Mouse (Mus musculus) NIH3T3 (cell line): ENCODE results near the gene Gm42674.

Source experiments
- DNase-seq: peaks from one replicate; pipeline ENCODE4 v3.0.0-alpha.2; 2012; ENCODE audit warnings: low read depth

Gene Gm42674

DNA sequence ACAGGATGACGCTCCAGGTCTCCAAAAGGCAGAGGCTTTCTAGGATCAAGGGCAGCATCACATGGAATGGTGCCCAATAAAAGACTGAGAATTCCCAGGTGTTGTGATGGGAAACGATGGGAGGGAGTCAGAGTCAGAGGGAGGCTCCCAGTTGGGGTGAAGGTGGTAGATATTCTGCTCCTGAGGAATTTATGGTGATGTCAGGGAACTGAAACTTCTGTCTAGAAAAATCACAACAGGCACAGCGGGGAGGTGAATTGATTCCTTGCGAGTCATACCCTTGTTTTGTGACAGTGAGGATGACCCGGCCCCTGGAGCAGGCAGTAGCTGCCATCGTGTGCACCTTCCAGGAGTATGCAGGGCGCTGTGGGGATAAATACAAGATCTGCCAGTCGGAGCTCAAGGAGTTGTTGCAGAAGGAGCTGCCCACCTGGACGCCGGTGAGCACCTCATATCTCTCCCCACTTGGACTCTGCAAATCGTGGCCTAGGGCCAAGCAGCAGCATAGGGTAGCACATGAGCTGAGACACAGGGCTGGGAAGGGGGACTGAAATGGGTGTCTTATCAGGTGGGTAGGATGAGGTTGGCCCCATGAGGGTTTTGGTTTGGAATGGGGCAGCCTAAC, at the start of gene Gm42674:
Gm42674 (plus strand) TSS at position 419 of the 625 bp plus-strand sequence.
- no peak for DNase-seq

DNA sequence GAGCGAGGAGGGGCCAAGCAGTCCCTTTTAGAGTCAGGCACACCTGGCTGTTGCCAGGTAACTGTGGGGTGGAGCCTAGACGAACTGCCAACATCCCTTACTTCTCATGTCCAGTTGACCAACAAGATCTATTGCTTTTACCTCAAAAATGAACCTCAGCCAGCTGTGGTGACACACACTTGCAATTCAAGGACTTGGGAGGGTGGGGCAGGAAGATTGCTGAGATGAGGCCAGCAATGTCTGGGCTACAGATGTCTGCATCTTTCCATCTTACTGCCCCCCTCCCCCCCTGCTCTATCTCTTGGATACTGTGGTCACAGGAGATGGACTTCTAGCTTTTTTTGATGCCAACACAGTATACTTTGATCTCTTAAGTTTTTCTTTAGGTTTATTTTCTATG, 49.5 kb upstream of the Gm42674 start:
- DNase-seq, result peak; percentile 19

DNA sequence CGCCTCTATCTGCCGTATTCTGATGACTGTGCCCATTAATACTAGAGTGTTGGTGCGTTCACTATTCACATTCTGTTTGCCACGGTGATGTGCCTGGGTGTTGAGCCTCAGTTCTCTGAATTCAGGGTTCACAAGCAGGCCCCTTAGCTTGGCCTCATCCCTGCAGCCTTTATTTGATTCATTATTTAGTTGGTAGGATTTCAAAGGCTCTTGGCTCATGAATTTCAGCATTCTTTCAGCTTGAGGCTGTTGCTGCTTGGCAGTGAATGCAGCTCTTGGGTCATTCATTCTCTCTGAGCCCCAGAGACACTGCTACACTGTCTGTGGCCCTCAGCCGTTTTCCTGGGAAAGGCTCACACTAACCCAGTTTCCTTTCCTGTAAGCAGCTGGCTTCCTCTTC, 45.8 kb upstream of the Gm42674 start:
- DNase-seq, result peak; percentile 66

DNA sequence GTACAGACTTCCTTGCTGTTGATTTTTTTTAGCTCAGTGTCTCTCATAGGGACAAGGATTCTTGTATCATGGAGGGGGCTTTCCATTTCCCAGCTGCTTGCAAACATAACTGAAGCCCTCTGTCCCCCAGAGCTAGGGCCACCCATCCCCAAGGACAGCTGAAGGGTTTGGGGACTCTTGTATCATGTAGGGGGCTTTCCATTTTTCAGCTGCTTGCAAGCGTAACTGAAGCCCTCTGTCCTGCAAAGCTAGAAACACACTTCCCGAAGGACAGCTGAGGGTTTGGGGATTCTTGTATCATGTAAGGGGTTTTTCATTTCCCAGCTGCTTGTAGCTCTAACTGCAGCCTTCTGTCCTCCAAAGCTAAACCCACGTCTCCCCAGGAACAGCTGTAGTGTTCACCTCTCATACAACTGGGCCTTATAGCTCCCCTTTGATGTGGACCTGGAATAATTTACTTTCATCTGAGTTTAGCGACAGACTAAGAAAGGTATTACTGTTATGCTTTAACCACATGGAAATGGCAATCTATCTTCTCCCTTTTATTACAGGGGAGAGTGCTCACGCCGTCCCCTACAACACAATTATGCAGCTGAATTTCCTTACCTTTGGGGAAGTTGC, 41.6 kb upstream of the Gm42674 start, which contains the start of gene S100a3:
S100a3 (plus strand) TSS at position 571 of the 621 bp plus-strand sequence.
- no peak for DNase-seq

DNA sequence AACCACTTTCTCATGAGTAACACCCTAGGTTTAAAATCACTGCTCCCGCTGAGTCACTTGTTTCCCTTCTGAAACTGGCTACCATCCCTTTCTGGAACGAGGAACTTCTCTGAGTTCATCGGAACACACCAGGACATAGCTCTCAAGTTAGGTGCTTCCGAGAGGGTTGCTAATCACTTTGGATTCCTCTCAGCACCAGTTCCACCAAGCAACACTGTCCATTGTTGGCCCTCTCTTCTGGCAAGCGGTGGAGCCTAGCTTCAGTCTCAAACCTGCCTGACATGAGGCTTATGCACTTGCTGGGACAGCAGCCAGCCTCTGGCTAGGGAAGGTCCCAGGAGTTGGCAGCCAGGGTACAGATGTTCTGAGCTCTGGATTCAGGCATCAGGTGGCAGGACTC, 27.0 kb upstream of the Gm42674 start:
- DNase-seq, result peak; percentile 76

DNA sequence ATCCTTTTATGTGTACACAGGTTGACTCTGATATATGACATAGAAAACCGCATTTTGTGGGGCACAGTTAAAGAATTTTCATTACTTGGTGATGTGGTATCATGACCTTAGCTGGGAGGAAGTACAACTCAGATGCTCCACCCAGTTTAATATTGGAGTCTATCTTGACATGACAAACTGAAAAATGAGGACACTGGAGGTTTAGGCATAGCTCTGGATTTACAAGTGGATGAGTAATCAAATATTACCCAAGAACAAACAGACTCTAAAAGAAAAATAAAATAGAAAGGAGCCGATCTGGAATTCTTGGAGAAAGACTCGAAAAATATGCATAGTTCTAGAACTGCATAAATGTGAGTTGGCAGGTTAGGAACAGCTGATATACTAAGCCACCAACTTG, 26.4 kb upstream of the Gm42674 start:
- DNase-seq, result peak; percentile 47

DNA sequence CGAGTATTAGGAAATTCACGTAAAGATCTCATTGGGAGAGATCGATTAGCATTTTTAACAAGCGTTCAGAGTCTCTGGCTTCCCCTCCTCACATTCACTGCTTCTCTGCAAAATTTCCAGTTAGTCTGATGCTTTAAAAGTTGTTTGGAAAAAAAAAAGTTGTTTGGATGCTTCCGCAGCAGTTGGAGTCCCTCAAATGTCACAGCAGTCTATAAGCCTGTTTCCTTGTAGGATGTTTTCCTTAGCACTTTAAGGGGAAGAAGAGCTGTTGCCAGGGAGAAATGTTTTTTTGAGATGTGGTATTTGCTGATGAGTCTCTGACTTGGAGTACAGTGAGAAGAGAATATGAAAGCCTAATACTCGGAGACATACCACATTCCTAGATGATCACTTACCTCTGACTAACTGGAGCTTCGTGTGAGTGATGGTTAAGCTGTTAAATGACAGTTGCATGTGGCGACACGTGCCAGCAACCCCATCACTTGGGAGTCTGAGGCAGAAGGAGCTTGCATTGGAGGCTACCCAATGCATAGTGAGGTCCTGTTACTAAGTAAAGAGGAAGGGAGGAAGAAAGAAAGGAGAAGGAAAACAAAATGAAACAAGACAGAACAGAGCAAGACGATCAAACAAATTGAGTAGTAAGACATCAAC, 25.2 kb upstream of the Gm42674 start:
- DNase-seq, result no peak

DNA sequence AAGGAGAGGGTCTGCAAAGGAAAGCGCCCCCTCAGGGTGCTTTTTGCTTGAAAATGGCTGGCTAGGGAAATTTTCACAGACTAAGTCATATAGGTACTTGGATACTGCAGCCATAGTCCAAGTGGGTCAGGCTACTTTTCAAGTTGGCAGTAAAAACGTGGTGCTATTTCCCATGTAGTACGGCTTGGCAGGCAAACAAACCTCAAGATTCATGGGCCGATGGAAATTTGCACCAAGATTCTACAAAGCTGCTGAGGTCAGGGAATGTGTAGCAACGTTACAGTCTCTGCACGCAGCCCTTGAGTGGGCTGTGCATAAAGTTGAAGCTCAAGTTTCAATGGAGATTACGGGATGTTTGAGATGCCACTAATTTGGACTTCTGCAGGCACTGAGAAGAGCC, 22.3 kb upstream of the Gm42674 start:
- peak; percentile 58 for DNase-seq

DNA sequence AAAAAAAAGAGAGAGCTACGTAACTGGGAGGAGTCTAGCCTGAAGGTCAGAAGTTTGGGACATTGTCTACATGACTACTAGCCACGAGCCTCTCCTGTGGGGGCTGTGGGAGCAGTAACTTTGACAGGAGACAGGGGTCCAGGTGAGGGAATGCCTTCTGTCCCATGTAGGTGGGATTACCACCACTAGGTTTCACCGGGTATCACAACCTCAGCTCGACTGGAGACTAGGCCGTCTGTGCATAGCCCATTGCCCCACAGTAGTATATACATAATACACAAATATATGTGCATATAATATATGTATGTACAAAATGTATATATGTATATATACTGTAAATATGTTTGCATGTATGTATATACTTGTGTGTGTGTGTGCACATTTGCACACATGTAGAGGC, 20.6 kb upstream of the Gm42674 start:
- DNase-seq, result no peak

DNA sequence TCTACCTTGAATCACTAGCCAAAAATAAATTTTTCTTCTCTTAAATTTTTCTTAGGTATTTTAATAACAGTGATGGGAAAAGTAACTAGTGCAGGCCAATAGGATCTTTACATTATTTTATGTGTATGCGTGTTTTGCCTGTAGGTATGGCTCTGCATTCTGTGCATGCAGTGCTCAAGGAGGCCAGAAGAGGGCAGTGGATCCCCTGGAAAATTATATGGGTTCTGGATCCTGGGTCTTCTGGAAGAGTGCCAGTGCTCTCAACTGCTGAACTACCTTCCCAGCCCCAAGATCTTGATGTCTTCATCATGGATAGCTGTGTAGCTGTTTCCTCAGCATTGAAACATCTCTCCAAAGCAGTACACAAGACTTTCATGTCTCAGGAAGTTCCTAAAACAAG, 19.5 kb upstream of the Gm42674 start:
- DNase-seq, result peak; percentile 44

DNA sequence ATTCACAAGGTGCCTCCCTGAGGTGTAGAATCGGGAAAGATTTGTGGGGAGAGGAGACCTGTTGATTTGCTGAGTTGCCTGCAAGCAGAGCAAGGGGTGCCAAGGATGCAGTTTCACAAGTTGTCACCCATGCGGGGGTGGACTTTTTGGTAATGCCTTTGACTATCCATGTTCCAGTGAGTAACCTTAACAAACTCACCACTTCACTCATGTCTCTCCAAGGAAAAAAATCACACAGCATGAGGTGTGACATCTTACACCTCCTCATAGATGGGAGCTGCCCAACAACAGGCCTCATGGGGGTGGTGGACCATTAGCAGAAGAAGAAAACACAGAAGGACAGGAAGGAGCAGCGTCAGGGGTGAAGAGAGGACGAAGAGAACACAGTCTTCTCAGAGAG, 19.1 kb upstream of the Gm42674 start:
- DNase-seq, result no peak

DNA sequence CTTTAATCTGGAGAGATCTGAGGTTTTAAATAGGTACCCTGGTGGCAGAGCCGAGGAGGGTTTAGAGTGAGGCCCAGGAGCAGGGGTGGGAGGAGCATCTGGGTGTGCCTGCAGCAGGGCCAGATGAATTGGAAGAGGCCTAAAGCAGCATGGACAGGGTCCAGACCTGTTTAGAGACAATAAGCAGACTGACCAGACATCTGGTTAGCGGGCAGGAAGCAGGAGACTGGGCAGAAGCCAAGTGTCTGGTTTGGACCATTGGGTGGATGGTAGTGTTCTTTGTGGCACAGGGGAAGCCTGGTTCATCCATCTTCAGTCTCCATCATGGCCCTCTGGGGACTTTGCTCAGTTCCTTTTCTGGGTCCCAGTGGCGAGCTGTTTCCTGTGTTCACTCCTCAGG, 17.8 kb upstream of the Gm42674 start:
- peak; percentile 47 for DNase-seq

DNA sequence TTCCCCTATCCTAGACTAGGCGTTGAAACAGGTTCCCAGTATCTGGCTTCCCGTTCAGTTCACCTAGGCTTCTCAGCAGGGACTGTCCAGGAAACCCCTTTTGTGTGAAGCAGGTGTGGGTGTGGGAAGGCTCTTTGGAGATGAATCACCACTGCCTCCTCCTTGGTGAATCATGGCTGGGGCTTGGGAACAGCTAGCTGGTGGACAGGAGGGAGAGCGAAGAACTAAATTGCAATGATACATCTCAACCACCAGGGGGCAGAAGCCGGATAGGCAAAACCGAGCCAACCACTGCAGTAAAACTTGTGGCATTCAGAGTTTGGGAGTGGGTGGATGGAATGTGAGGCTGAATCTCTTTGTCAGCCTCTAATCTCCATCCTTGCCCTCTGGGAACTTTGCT, 16.1 kb upstream of the Gm42674 start:
- peak; percentile 94 for DNase-seq

DNA sequence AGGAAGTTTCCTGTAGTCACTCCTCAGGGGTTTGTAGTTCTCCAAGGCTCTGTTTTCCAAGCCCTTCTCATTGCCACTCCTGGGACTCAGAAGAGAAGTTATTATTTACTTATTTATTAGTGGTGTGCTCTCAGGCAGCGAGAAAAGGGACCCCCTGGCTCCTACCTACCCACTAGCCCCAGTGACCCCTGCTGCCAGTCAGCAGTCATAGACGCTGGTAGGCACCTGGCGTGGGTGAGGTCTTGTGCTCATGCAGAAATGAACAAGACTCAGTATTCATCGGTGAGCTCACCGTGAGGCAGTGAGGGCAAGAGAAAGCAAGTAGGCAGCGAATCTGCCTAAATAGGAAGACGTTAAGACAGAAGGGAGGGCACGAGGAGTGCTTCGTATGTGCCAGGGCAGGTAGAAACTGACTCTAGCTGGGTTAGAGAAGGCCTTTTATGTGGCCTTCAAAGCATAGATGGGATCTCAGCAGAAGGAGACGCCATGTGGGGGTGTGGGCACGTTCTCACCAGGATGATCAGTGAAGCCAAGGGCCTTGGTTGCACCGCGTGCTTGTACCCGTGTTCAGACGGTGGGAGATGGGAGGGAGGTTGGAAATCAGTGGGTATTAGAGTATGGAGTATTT, 15.6 kb upstream of the Gm42674 start:
- peak; percentile 48 for DNase-seq

DNA sequence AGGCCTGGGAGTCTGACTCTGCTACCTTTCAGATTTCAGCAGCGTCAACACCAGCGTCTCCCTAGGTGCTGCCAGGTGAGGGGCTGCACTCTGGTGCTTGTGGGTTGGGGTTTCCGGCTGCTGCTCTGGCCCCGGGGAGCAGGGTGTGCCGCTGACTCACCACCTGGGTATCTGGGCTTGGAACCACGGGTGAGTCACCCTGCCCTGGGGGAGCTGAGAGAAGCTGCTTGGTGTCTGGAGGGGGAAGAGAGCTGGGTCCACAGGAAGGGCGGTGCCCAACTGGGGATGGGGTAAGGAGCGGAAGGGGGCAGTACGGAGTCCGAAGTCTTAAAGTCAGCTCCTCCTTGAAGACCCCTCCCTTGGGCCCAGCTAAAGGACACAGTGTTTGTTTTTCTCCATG, 14.8 kb upstream of the Gm42674 start:
- peak; percentile 97 for DNase-seq

DNA sequence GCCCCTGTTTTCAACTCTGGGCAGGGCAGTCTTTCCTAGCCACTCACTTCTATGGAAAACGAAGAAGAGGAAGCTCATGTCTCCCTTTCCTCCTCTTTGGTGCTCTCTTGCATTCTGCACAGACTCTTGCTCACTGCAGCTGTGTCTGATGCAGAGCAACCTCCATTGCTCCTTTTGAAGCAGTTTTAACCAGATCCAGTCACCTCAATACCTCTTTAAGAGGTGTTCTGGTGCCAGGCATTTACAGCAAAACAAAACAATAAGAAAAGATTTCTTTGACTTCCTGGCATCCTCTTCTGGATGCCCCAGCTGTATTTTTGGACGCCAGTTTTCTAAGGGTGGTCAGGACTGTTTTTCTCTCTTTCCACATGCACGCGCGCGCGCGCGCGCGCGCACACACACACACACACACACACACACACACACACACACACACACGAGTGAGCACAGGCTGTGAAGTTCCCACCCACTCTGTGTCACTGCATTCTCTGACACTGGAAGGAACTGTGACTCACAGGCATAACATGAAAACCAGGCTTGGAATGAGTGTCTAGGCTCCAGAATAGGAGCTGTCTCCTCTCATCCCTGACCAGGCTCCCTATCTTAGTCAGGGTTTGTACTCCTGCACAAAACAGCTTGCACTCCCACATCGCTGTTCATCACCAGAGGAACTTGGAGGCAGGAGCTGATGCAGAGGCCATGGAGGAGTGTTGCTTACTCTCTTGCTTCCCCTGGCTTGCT, 14.2 kb upstream of the Gm42674 start:
- DNase-seq, result peak; percentile 90

DNA sequence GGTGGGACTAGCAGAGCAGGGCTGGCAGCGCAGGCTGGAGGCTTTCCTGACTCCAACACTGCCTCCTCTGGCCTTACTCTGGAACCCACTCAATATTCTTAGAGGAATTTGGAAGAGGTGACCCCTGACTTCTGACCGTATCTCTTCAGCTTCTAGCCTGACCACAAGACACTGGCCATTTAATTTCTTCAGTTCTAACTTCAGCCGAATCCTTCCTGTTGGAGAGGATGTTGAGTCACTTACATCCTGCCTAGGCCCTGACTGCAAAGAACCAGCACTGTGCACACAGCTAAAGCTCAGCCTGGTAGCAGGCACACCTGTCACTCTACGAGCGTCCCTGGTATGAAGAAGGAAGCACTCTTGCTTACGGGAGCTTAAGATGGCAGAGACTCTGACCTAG, 12.3 kb upstream of the Gm42674 start:
- peak; percentile 54 for DNase-seq

DNA sequence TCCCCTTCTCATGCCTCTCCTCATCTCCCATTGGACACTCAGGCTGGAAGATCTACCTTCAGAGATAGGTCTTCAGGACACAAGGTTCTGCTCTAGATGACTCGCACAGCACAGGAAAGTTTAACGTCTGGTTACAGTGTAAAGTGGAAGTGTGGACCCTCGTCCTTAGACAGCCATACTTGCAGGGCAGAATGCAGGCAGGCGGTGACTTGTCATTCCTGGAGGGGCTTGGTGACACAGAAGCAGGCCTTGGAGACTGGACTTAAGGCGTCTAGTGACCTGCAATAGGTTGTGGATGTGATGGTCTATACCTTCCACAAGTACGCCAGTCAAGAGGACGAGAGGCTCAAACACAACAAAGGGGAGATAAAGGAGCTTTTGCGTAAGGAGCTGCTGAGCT, 11.8 kb upstream of the Gm42674 start, which contains the start of gene S100a2:
S100a2 (plus strand) TSS at position 301 of the 400 bp plus-strand sequence.
- DNase-seq, result no peak

DNA sequence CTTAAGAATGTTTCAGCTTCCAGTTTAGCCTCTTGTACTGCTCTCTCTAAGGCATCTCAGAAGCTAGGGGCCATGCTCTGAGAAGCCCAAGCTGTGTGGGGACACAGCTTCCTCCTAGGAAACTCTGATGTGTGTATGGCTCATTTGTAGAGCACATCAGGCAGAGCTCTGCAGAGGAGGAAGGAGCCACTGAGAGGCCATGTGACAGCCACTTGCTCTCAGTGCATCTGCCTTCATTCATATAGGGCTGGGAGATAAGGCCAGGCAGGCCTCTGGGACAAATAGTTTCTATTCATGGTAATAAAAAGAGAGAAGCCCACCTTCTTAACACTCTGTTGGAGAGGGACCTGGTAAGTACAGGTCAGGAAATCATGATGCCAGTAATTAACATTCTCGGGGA, 7.2 kb upstream of the Gm42674 start:
- no peak for DNase-seq

DNA sequence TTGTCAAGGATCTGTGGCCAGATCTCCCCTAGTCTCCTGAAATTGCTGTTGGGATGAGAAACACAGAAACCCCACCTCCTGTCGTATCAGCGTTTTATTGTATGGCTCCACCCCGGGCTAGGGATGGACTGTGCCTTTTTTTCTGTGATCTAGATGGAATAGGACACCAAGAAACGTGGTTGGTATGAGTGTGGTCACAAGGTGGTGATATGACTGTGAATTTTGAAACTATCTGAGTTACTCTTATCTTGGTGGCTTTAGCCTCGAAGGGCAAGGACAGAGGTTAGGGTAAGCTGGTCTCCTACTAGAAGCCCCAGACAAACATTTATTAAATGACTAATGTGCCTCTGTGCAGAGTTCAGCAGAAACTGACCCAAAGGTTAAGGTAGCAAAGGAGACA, 6.1 kb upstream of the Gm42674 start:
- no peak for DNase-seq

DNA sequence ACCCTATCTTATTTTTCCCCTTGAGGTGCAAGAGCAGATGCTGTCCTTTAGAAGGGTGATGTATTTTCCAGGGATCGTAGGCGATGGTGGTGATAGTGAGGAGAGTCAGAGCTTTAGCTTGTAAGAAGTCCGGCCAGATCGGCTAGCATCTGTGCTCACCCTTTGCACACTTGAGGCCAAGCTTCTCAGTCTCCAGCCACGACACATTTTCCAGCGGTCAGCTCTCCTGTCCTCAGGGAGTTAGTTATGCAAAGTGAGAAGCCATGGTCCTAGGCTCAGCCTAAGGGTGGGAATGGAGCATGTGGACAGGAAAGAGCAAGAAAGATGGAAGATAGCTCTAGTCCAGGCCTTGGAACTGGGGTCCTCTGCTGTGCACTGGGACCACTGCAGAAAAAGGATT, 4.9 kb upstream of the Gm42674 start:
- no peak for DNase-seq

DNA sequence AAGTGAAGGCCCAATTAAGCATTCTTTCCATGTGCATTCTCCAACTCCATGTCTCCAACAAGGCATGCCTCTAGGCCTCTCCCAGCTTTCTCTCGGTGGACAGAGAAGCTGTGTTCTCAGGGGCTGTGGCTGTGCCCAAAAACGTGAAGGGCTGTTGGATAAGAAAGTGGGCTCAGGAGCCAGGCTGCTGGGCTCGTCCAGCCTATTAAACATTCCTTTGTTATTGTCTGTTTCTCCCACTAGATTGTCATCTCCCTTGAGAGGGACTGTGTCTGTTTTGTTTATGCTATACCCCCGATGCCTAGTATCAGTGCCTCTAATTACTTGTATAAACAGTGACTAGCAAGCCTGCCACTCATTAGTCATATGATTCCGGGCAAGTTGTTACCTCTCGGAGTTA, 4.0 kb upstream of the Gm42674 start:
- peak; percentile 61 for DNase-seq
